Comparison of ENCODE assay signal across 8 mouse cellular contexts in genomic region chr8:120534504-120535368, GRCm38 (mm10). TPM values are rescaled to one million over a fixed set of nuclear protein-coding genes. Genes with fewer than 3 reads are reported as not detected.
A peak's percentile ranks its signal among the peaks of the same experiment; 100 is the strongest.
DNase-seq lines count a peak whose midpoint lies in the region; ATAC-seq lines count a peak whose summit lies in the region.

No protein-coding gene starts in this region.

- H3K4me2 ChIP-seq in hindbrain, embryonic 13.5 days, result peak overlapping the region; percentile 98

- peak overlapping the region; percentile 43 for H3K9ac ChIP-seq in hindbrain, embryonic 13.5 days

- H3K4me3 ChIP-seq in hindbrain, embryonic 13.5 days, result no peak overlapping the region

- WGBS in hindbrain, embryonic 13.5 days, result 9% methylated on average over 14 of the region's 14 CpGs

- DNase-seq in Muller cell, postnatal 12 days (ENCODE audit: inconsistent ontology term), result peak; percentile 86
- peak; percentile 94 for DNase-seq in cerebellum, adult 9-11 months
- peak; percentile 81 to 82 for DNase-seq in layer of hippocampus, postnatal 36 days
- DNase-seq in right cerebral cortex, adult 18-20 months, result peak; percentile 87
- DNase-seq in urinary bladder, postnatal 14 days (ENCODE audit: low spot score), result peak; percentile 79

- H3K9me3 ChIP-seq in hindbrain, embryonic 13.5 days, result no peaks in the 10 kb centered on the region

- H3K36me3 ChIP-seq in hindbrain, embryonic 13.5 days, result no peaks in the 10 kb centered on the region

- H3K27ac ChIP-seq in hindbrain, embryonic 13.5 days, result peak overlapping the region; percentile 99

- ATAC-seq in frontal cortex, adult (ENCODE audit: low TSS enrichment), result peak; percentile 34; the same call in 1 of the 2 replicates
- peak; percentile 40 for ATAC-seq in hindbrain, embryonic 13.5 days (ENCODE audit: low FRiP score)
- peak; percentile 41 for ATAC-seq in megakaryocyte, adult 5-6 weeks (ENCODE audit: poor library complexity, severe bottlenecking)

- H3K27me3 ChIP-seq in hindbrain, embryonic 13.5 days, result no peaks in the 10 kb centered on the region

- peaks cover 87% of the 10 kb centered on the region for H3K4me1 ChIP-seq in hindbrain, embryonic 13.5 days (replicated peaks)

RNA-seq across cellular contexts. Expression of gene Gins2, which starts 54.4 kb away (rescaled TPM):
- 23.1 and 24.5 TPM in 2 replicates for polyA plus RNA-seq in hindbrain, embryonic 13.5 days (2015; fragmentation: Nextera tagmentation; extraction: Ambion mirVana)
- total RNA-seq in layer of hippocampus, postnatal 36 days (2021), result 1 to 10 TPM; 4.8 to 5.5 TPM
- total RNA-seq in megakaryocyte, adult 5-6 weeks (2015), result 28.3 and 31.8 TPM in 2 replicates
- total RNA-seq in megakaryocyte, adult 5-6 weeks (2017), result 23.2 and 28.9 TPM in 2 replicates
